Mouse (Mus musculus) embryonic facial prominence, embryonic 12.5 days (tissue): Measurements from ENCODE around the gene Olfr1188. TPM values are rescaled to one million over a fixed set of nuclear protein-coding genes. Genes with fewer than 3 reads are reported as not detected.
"Not testable (repeated sequence)": the region's sequence is repeated elsewhere in the genome, so short reads cannot be mapped to it uniquely, and the experiment has no call there.

Experiments used
- ATAC-seq: fragments of 200-750 bp; cut with Nextera tagmentation; 2 replicates; pipeline ENCODE4 v1.8.0; 2017; ENCODE audit not compliant: insufficient number of reproducible peaks, insufficient read depth, low FRiP score, low TSS enrichment
- H3K27ac ChIP-seq: fragments of 300-500 bp; sonication (generic); 2 replicates; pipeline ENCODE4 v1.5.1; 2016; ENCODE audit warnings: mild to moderate bottlenecking
- H3K27me3 ChIP-seq: fragments of 300-500 bp; sonication (generic); 2 replicates; pipeline ENCODE4 v1.6.1; 2016; ENCODE audit warnings: mild to moderate bottlenecking, moderate library complexity
- H3K36me3 ChIP-seq: fragments of 300-500 bp; sonication (generic); 2 replicates; pipeline ENCODE4 v1.6.1; 2016; ENCODE audit warnings: mild to moderate bottlenecking
- H3K4me1 ChIP-seq: fragments of 300-500 bp; sonication (generic); 2 replicates; pipeline ENCODE4 v1.6.1; 2016
- H3K4me2 ChIP-seq: fragments of 300-500 bp; sonication (generic); replicated peaks from 2 replicates; pipeline ENCODE4 v1.6.1; 2016; ENCODE audit warnings: mild to moderate bottlenecking, moderate library complexity
- H3K4me3 ChIP-seq: fragments of 300-500 bp; sonication (generic); 2 replicates; pipeline ENCODE4 v1.5.1; 2016; ENCODE audit warnings: mild to moderate bottlenecking
- H3K9ac ChIP-seq: fragments of 300-500 bp; sonication (generic); 2 replicates; pipeline ENCODE4 v1.6.1; 2016; ENCODE audit warnings: mild to moderate bottlenecking, moderate library complexity
- H3K9me3 ChIP-seq: fragments of 300-500 bp; sonication (generic); 2 replicates; pipeline ENCODE4 v1.6.1; 2016; ENCODE audit warnings: mild to moderate bottlenecking, moderate library complexity
- WGBS: fragments of 180-500 bp; shearing (Covaris S2); methylation state at CpG from one replicate; pipeline ENCODE4 v1.1.7; 2016; 5-methylcytosine and 5-hydroxymethylcytosine counted together
- polyA plus RNA-seq: library from polyadenylated mRNA; unstranded; fragments of >200 nt; fragmentation: Nextera tagmentation; extraction: Ambion mirVana; gene quantifications from 2 replicates; pipeline ENCODE4 v1.2.1, GENCODE M21; 2016

Gene Olfr1188
- polyA plus RNA-seq: not detected in 2 replicates

DNA sequence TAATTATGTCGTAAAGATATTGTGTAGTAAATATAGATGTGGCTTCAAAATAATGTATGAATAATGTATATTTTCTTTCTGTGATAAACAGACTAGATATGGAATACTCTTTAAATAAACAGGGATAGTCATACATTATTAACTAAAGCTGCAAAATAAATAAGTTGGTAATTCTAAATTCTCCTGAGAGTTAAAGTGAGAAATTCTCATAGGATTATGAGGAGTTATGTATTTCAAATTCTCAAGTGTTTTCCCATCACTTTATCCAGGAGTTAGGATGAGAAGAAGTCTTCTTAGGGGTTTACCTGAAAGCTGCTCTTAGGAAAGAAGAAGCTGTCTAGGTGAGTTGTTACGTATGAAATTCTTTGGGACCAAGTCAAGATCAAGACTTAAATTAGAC lies at the start of gene Olfr1188:
Olfr1188 (plus strand) TSS at position 301 of the 400 bp plus-strand sequence.
- Histone ChIP-seq H3K4me3 (no peak within 1 kb of the TSS), H3K9ac (no peak within 1 kb of the TSS), H3K27me3 (no peaks in the 10 kb centered on the region), H3K36me3 (no peaks in the 10 kb centered on the region), H3K9me3 (no peaks in the 10 kb centered on the region), H3K4me2 (no peak within 1 kb of the TSS), H3K4me1 (no peaks in the 10 kb centered on the region), H3K27ac (no peak within 1 kb of the TSS)
- 87% methylated on average over 2 of the region's 2 CpGs for WGBS
- ATAC-seq: no peak

DNA sequence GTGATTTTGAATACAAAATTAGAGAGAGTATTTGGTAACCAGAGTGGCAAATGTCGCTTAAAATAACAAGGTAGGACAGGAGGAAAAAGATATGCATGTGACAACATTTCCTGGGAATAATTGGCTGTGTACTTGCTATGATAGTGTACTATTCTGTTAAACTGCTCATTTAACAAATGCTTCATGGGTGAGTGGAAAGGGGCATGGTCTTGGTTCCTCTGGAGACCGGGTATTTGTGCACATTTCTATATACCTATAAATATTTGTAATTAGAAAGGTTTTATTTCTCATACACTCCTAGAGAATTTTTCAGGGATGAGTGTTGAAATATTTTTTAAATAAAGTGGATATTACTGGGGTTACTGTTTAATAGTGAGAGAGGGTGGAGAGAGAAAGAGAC lies 38.5 kb upstream of the Olfr1188 start, which contains the start of gene Olfr1186:
Olfr1186 (plus strand) TSS at position 301 of the 400 bp plus-strand sequence.
- Histone ChIP-seq H3K4me3 (no peak within 1 kb of the TSS), H3K4me2 (no peak within 1 kb of the TSS), H3K9me3 (no peaks in the 10 kb centered on the region), H3K36me3 (no peaks in the 10 kb centered on the region), H3K9ac (no peak within 1 kb of the TSS), H3K4me1 (no peaks in the 10 kb centered on the region), H3K27me3 (no peaks in the 10 kb centered on the region), H3K27ac (no peak within 1 kb of the TSS)
- no peak for ATAC-seq
- 85% methylated on average over 2 of the region's 2 CpGs for WGBS

DNA sequence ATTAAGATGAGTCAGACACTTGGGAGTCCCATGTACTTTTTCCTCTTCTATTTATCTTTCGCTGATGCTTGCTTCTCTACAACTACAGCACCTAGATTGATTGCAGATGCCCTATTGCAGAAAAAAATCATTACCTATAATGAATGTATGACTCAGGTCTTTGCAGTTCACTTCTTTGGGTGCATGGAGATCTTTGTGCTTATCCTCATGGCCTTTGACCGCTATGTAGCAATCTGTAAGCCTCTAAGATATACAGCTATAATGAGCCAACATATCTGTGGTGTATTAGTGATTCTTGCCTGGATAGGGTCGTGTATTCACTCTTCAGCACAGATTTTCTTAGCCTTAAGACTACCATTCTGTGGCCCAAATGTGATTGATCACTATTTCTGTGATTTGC lies 31.0 kb upstream of the Olfr1188 start:
- Histone ChIP-seq H3K36me3 (no peaks in the 10 kb centered on the region), H3K9ac (no peak overlapping the region), H3K9me3 (no peaks in the 10 kb centered on the region), H3K4me1 (no peaks in the 10 kb centered on the region), H3K4me2 (no peak overlapping the region), H3K27ac (no peak overlapping the region), H3K27me3 (no peaks in the 10 kb centered on the region), H3K4me3 (no peak overlapping the region)
- WGBS: 77% methylated on average over 3 of the region's 3 CpGs
- ATAC-seq: no peak

DNA sequence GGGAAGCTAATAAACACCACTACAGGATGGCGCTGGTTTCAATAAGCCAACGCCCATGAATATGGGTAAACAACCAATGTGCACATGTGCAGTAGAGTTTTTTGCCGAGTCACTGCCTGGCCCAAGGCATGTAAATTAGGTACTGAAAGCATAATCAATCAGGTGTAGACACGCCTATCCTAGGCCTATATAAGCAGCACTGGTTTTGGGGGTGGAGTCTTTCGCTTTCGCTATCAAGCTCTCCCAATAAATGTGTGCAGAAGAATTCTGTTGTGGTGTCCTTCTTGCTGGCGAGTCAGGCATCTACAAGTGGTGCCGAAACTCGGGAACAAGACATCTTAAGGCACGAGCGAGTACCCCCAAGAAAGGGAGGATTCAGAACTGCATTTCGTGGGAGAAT lies 16.0 kb downstream of the Olfr1188 start:
- H3K27me3 ChIP-seq, H3K9ac ChIP-seq, H3K9me3 ChIP-seq, H3K4me2 ChIP-seq, H3K27ac ChIP-seq, H3K4me1 ChIP-seq, H3K4me3 ChIP-seq, H3K36me3 ChIP-seq, ATAC-seq: not testable (repeated sequence)
- WGBS: 91% methylated on average over 12 of the region's 12 CpGs

DNA sequence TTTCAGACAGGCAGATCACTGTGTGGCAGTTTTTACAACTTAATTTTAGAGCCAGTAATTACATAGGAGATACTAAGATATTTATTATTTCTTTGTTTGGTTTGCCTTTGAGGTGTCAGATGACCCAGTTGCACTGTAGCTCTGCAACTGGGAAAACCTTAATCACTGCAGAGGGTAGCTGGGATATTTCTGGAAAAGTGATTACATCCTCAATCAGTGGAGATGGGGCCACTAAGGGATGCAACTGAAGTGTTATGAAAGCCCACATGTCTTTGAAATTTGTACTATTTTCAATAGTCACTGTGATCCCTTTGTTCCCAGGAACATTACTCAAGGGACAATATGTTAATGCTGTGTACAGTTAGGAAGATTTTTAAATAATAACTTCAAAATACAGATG lies 29.4 kb downstream of the Olfr1188 start, which contains the start of gene Olfr1189:
Olfr1189 (plus strand) TSS at position 301 of the 400 bp plus-strand sequence.
- Histone ChIP-seq H3K27me3 (no peaks in the 10 kb centered on the region), H3K4me1 (no peaks in the 10 kb centered on the region), H3K4me2 (no peak within 1 kb of the TSS), H3K9me3 (no peaks in the 10 kb centered on the region), H3K9ac (no peak within 1 kb of the TSS), H3K27ac (no peak within 1 kb of the TSS), H3K36me3 (no peaks in the 10 kb centered on the region), H3K4me3 (no peak within 1 kb of the TSS)
- ATAC-seq: no peak

Other genes starting within 250 kb of the Olfr1188 start
- not detected in 2 replicates for gene Olfr1174-ps, start 241.8 kb upstream of the Olfr1188 start, polyA plus RNA-seq
- not detected in 2 replicates for gene Olfr1175-ps, start 229.7 kb upstream of the Olfr1188 start, polyA plus RNA-seq
- not detected in 2 replicates for gene Olfr1176, start 220.2 kb upstream of the Olfr1188 start, polyA plus RNA-seq
- gene Olfr1177-ps, start 210.4 kb upstream of the Olfr1188 start, polyA plus RNA-seq: not detected in 2 replicates
- gene Olfr1178, start 169.9 kb upstream of the Olfr1188 start, polyA plus RNA-seq: not detected in 2 replicates
- gene Olfr1179, start 150.5 kb upstream of the Olfr1188 start, polyA plus RNA-seq: not detected in 2 replicates
- gene Olfr1180, start 137.8 kb upstream of the Olfr1188 start, polyA plus RNA-seq: not detected in 2 replicates
- gene Olfr1181, start 130.8 kb upstream of the Olfr1188 start, polyA plus RNA-seq: not detected in 2 replicates
- not detected in 2 replicates for gene Gm13757, start 107.8 kb upstream of the Olfr1188 start, polyA plus RNA-seq
- gene Olfr1183, start 102.1 kb upstream of the Olfr1188 start, polyA plus RNA-seq: not detected in 2 replicates
- not detected in 2 replicates for gene Olfr1184, start 73.3 kb upstream of the Olfr1188 start, polyA plus RNA-seq
- gene Olfr1185-ps1, start 63.6 kb upstream of the Olfr1188 start, polyA plus RNA-seq: not detected in 2 replicates
- gene Olfr1186, start 38.4 kb upstream of the Olfr1188 start, polyA plus RNA-seq: not detected in 2 replicates
- gene Olfr1189, start 29.5 kb downstream of the Olfr1188 start, polyA plus RNA-seq: not detected in 2 replicates
- not detected in 2 replicates for gene Olfr1191-ps1, start 83.6 kb downstream of the Olfr1188 start, polyA plus RNA-seq
- not detected in 2 replicates for gene Olfr1192-ps1, start 91.6 kb downstream of the Olfr1188 start, polyA plus RNA-seq
- not detected in 2 replicates for gene Olfr1193, start 118.7 kb downstream of the Olfr1188 start, polyA plus RNA-seq
- not detected in 2 replicates for gene Olfr1195, start 132.3 kb downstream of the Olfr1188 start, polyA plus RNA-seq
- not detected in 2 replicates for gene Olfr1196, start 147.7 kb downstream of the Olfr1188 start, polyA plus RNA-seq
- not detected in 2 replicates for gene Olfr1197, start 175.4 kb downstream of the Olfr1188 start, polyA plus RNA-seq
- gene Olfr1198, start 194.4 kb downstream of the Olfr1188 start, polyA plus RNA-seq: not detected in 2 replicates
- not detected in 2 replicates for gene Olfr1199, start 203.5 kb downstream of the Olfr1188 start, polyA plus RNA-seq
- gene Olfr1200, start 213.6 kb downstream of the Olfr1188 start, polyA plus RNA-seq: not detected in 2 replicates
- not detected in 2 replicates for gene Olfr1201, start 236.1 kb downstream of the Olfr1188 start, polyA plus RNA-seq